Mouse (Mus musculus) T-helper 17 cell (primary cell): ENCODE data around the gene Kcne3.

Source experiments
- in situ Hi-C, 2 experiments: fragments of 300-600 bp; cut with MboI, MseI; formaldehyde crosslinking; loops; 1 replicate in 1 of 2; 2 replicates in 1 of 2; pipeline ENCODE4 v1.15.1; 2025; ENCODE audit warnings: high pct_unique_total_duplicates in 2 of 2

Gene Kcne3

GRCm38 (mm10) chr7:100176269-100176668 is at the start of gene Kcne3:
Gene Kcne3 (plus strand): TSS chr7:100176502.
- in situ Hi-C loops: loop anchor here in 1 of 2 experiments (10.0 kb wide), 1 partner anchor 1811 kb away; the partner anchor contains the start of gene Tsku

- in situ Hi-C loops: loop anchor here in 1 of 2 experiments (5.0 kb wide), 1 partner anchor 61 kb away; no protein-coding TSS in a partner anchor
Measured at GRCm38 (mm10) chr7:100126514-100126913, 49.8 kb upstream of the Kcne3 start.

- in situ Hi-C loops: loop anchor here in 1 of 2 experiments (5.0 kb wide), 1 partner anchor 59 kb away; no protein-coding TSS in a partner anchor
Measured at GRCm38 (mm10) chr7:100128262-100129041, 47.9 kb upstream of the Kcne3 start.

- in situ Hi-C loops: no loop called here
Measured at GRCm38 (mm10) chr7:100130592-100130991, 45.7 kb upstream of the Kcne3 start.

GRCm38 (mm10) chr7:100132379-100132778 is 43.9 kb upstream of the Kcne3 start:
- in situ Hi-C loops: no loop called here

GRCm38 (mm10) chr7:100137038-100137437 is 39.3 kb upstream of the Kcne3 start:
- in situ Hi-C loops: no loop called here

GRCm38 (mm10) chr7:100138075-100138474 is 38.2 kb upstream of the Kcne3 start:
- in situ Hi-C loops: no loop called here

GRCm38 (mm10) chr7:100140591-100140990 is 35.7 kb upstream of the Kcne3 start:
- in situ Hi-C loops: no loop called here

GRCm38 (mm10) chr7:100148586-100148985 is 27.7 kb upstream of the Kcne3 start:
- in situ Hi-C loops: no loop called here

GRCm38 (mm10) chr7:100150086-100150485 is 26.2 kb upstream of the Kcne3 start:
- in situ Hi-C loops: no loop called here

GRCm38 (mm10) chr7:100150626-100151025 is 25.7 kb upstream of the Kcne3 start:
- in situ Hi-C loops: no loop called here

- in situ Hi-C loops: no loop called here
Measured at GRCm38 (mm10) chr7:100157669-100158068, 18.6 kb upstream of the Kcne3 start.

- in situ Hi-C loops: no loop called here
Measured at GRCm38 (mm10) chr7:100159105-100159841, 17.0 kb upstream of the Kcne3 start, which contains the start of gene Lipt2. Gene Lipt2 (plus strand): TSS chr7:100159277.

- in situ Hi-C loops: no loop called here
Measured at GRCm38 (mm10) chr7:100160006-100160405, 16.3 kb upstream of the Kcne3 start.

- in situ Hi-C loops: no loop called here
Measured at GRCm38 (mm10) chr7:100163506-100163905, 12.8 kb upstream of the Kcne3 start.

- in situ Hi-C loops: no loop called here
Measured at GRCm38 (mm10) chr7:100168654-100169053, 7.6 kb upstream of the Kcne3 start.

GRCm38 (mm10) chr7:100170756-100171155 is 5.5 kb upstream of the Kcne3 start:
- in situ Hi-C loops: loop anchor here in 1 of 2 experiments (10.0 kb wide), 1 partner anchor 1806 kb away; the partner anchor contains the start of gene Tsku

- in situ Hi-C loops: loop anchor here in 1 of 2 experiments (10.0 kb wide), 1 partner anchor 1813 kb away; the partner anchor contains the start of gene Tsku
Measured at GRCm38 (mm10) chr7:100178016-100178890, 2.0 kb downstream of the Kcne3 start.

GRCm38 (mm10) chr7:100178891-100179233 is 2.6 kb downstream of the Kcne3 start:
- in situ Hi-C loops: loop anchor here in 1 of 2 experiments (10.0 kb wide), 1 partner anchor 1814 kb away; the partner anchor contains the start of gene Tsku

- in situ Hi-C loops: loop anchor here in 1 of 2 experiments (10.0 kb wide), 1 partner anchor 1815 kb away; the partner anchor contains the start of gene Tsku
Measured at GRCm38 (mm10) chr7:100179394-100179793, 3.1 kb downstream of the Kcne3 start.

- in situ Hi-C loops: loop anchor here in 1 of 2 experiments (10.0 kb wide), 1 partner anchor 1815 kb away; the partner anchor contains the start of gene Tsku
Measured at GRCm38 (mm10) chr7:100179836-100180407, 3.6 kb downstream of the Kcne3 start.
